Comparison of ENCODE assay signal across 15 mouse cellular contexts in the genomic region with DNA sequence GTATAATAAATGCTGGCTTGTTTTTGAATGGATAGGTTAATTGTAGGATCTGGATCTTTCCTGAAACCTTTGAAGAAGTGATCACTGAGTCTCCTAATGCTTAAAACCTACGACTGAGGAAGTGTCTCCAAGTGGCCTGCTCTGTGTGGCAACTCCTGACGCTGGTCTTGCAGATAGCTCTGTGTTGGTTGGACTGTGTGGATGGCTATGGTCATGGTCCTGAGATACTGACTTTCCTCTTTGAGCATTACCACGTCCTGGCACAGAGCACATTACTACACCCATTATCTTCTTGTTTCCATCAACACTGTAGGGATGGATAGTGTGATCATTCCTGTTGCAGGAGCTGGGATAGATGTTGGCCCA. TPM values are rescaled to one million over a fixed set of nuclear protein-coding genes. Genes with fewer than 3 reads are reported as not detected.
DNase-seq lines count a peak whose midpoint lies in the region; ATAC-seq and TF ChIP-seq lines count a peak whose summit lies in the region.
"Had no signal": no experiment of that assay in that cellular context is flagged by ENCODE, and none has a peak within 500 bp of the region (broad histone marks: within the 10 kb centered on the region; RNA-seq: fewer than 3 reads in every experiment).

No protein-coding gene starts in this region.

- WGBS in hindbrain, embryonic 12.5 days, result 71% methylated on average over 3 of the region's 3 CpGs
- 70% methylated on average over 3 of the region's 3 CpGs for WGBS in hindbrain, embryonic 13.5 days
- 76% methylated on average over 3 of the region's 3 CpGs for whole genome bisulfite sequencing in neural tube, embryonic 14.5 days
- 46% methylated on average over 3 of the region's 3 CpGs for WGBS in liver, embryonic 14.5 days (ENCODE audit: insufficient replicate concordance)
- 64% methylated on average over 3 of the region's 3 CpGs for WGBS in stomach, postnatal 0 days

- H3K4me3 ChIP-seq in hindbrain, embryonic 12.5 days, result no peak overlapping the region
- H3K4me3 ChIP-seq in hindbrain, embryonic 13.5 days, result no peak overlapping the region
- H3K4me3 ChIP-seq in neural tube, embryonic 14.5 days (ENCODE audit: low read depth, low read length), result no peak overlapping the region
- H3K4me3 ChIP-seq in liver, embryonic 14.5 days (ENCODE audit: insufficient read depth in 1 of 2, low read depth in 2 of 2, low read length in 2 of 2), result no peak overlapping the region
- no peak overlapping the region for H3K4me3 ChIP-seq in stomach, postnatal 0 days (ENCODE audit: low read depth, low read length)
- H3K4me3 ChIP-seq: erythroblast, embryonic 14.5 days; midbrain, embryonic 13.5 days; neural tube, embryonic 12.5 days had no signal

- no peak for DNase-seq in neural tube, embryonic 10.5 days (ENCODE audit: extremely low spot score, low spot score)
- peak in 2 of 3 experiments; percentile 44 to 45 for DNase-seq in liver, embryonic 14.5 days (ENCODE audit: low read depth in 3 of 3, low spot score in 3 of 3)
- DNase-seq in stomach, postnatal 0 days (ENCODE audit: low spot score), result no peak
- DNase-seq in gastrocnemius, postnatal 4 days (ENCODE audit: low spot score in 2 of 2), result no peak
- DNase-seq in urinary bladder, postnatal 10 days (ENCODE audit: low spot score), result no peak
- DNase-seq: heart, postnatal 10 days; left cerebral cortex, postnatal 4 days; thymus, postnatal 36 days had no signal

- TF ChIP-seq CTCF in liver, embryonic 14.5 days (IDR thresholded peaks at IDR 0.05; ENCODE audit: low read depth), result no peak
- TF ChIP-seq CTCF in stomach, postnatal 0 days (IDR thresholded peaks at IDR 0.05; ENCODE audit: low read depth), result no peak

- H3K36me3 ChIP-seq in hindbrain, embryonic 12.5 days, result peaks cover 18% of the 10 kb centered on the region
- peaks cover 37% of the 10 kb centered on the region for H3K36me3 ChIP-seq in hindbrain, embryonic 13.5 days
- peaks cover 8% of the 10 kb centered on the region; the same call in 1 of the 2 replicates for H3K36me3 ChIP-seq in neural tube, embryonic 14.5 days (ENCODE audit: control insufficient read depth, insufficient read depth, low read length)
- H3K36me3 ChIP-seq in liver, embryonic 14.5 days (replicated peaks; ENCODE audit: control insufficient read depth, insufficient read depth, low read depth), result no peaks in the 10 kb centered on the region; the same call in 1 of the 2 replicates
- H3K36me3 ChIP-seq in stomach, postnatal 0 days (ENCODE audit: control insufficient read depth, insufficient read depth, low read length), result peaks cover 3% of the 10 kb centered on the region; the same call in 1 of the 2 replicates

- no peaks in the 10 kb centered on the region for H3K9me3 ChIP-seq in hindbrain, embryonic 12.5 days (replicated peaks)
- H3K9me3 ChIP-seq in hindbrain, embryonic 13.5 days, result no peaks in the 10 kb centered on the region
- H3K9me3 ChIP-seq in neural tube, embryonic 14.5 days (ENCODE audit: control insufficient read depth, low read length), result no peaks in the 10 kb centered on the region
- H3K9me3 ChIP-seq in liver, embryonic 14.5 days (ENCODE audit: control insufficient read depth, low read length), result no peaks in the 10 kb centered on the region
- no peaks in the 10 kb centered on the region for H3K9me3 ChIP-seq in stomach, postnatal 0 days (ENCODE audit: control insufficient read depth, low read length)
- H3K9me3 ChIP-seq: midbrain, embryonic 13.5 days; neural tube, embryonic 12.5 days had no signal

- no peak for TF ChIP-seq EP300 in liver, embryonic 14.5 days (IDR thresholded peaks at IDR 0.05; ENCODE audit: low read depth)
- no peak for TF ChIP-seq EP300 in stomach, postnatal 0 days (optimal IDR thresholded peaks at IDR 0.05)

- 0 out of 2 replicates have a peak, but pooled peaks cover 6% of the 10 kb centered on the region for H3K4me1 ChIP-seq in hindbrain, embryonic 12.5 days
- H3K4me1 ChIP-seq in hindbrain, embryonic 13.5 days (replicated peaks), result peaks cover 11% of the 10 kb centered on the region; the same call in 1 of the 2 replicates
- peaks cover 5% of the 10 kb centered on the region; the same call in 1 of the 2 replicates for H3K4me1 ChIP-seq in neural tube, embryonic 14.5 days (ENCODE audit: control insufficient read depth, insufficient read depth, low read length)
- H3K4me1 ChIP-seq in liver, embryonic 14.5 days (replicated peaks; ENCODE audit: control insufficient read depth in 2 of 2, insufficient read depth in 2 of 2, low read length in 1 of 2), result peaks cover 0 to 21% of the 10 kb centered on the region in 2 experiments; a peak in 2 of 4 replicates
- no peaks in the 10 kb centered on the region for H3K4me1 ChIP-seq in stomach, postnatal 0 days (replicated peaks; ENCODE audit: control insufficient read depth, insufficient read depth)
- H3K4me1 ChIP-seq: midbrain, embryonic 13.5 days had no signal

- peak overlapping the region; percentile 12; the same call in 1 of the 2 replicates for H3K27ac ChIP-seq in hindbrain, embryonic 12.5 days
- no peak overlapping the region; the same call in 1 of the 2 replicates for H3K27ac ChIP-seq in hindbrain, embryonic 13.5 days
- peak overlapping the region; percentile 39; the same call in 1 of the 2 replicates for H3K27ac ChIP-seq in neural tube, embryonic 14.5 days (ENCODE audit: low read depth, low read length)
- H3K27ac ChIP-seq in liver, embryonic 14.5 days, result no peak overlapping the region
- H3K27ac ChIP-seq in stomach, postnatal 0 days (replicated peaks), result no peak overlapping the region
- H3K27ac ChIP-seq: midbrain, embryonic 13.5 days; neural tube, embryonic 12.5 days had no signal

- no peaks in the 10 kb centered on the region for H3K27me3 ChIP-seq in hindbrain, embryonic 12.5 days
- H3K27me3 ChIP-seq in hindbrain, embryonic 13.5 days, result no peaks in the 10 kb centered on the region
- no peaks in the 10 kb centered on the region for H3K27me3 ChIP-seq in neural tube, embryonic 14.5 days (ENCODE audit: control insufficient read depth, insufficient read depth, low read length)
- H3K27me3 ChIP-seq in liver, embryonic 14.5 days (ENCODE audit: control insufficient read depth, insufficient read depth, low read length), result no peaks in the 10 kb centered on the region
- no peaks in the 10 kb centered on the region for H3K27me3 ChIP-seq in stomach, postnatal 0 days (ENCODE audit: control insufficient read depth, insufficient read depth, low read length)
- H3K27me3 ChIP-seq: CH12.LX; midbrain, embryonic 13.5 days; neural tube, embryonic 12.5 days had no signal

- H3K4me2 ChIP-seq in hindbrain, embryonic 12.5 days (replicated peaks), result no peak overlapping the region
- no peak overlapping the region for H3K4me2 ChIP-seq in hindbrain, embryonic 13.5 days
- no peak overlapping the region for H3K4me2 ChIP-seq in neural tube, embryonic 14.5 days (ENCODE audit: low read depth, low read length)
- H3K4me2 ChIP-seq in liver, embryonic 14.5 days (ENCODE audit: low read depth), result no peak overlapping the region
- no peak overlapping the region for H3K4me2 ChIP-seq in stomach, postnatal 0 days (replicated peaks; ENCODE audit: low read depth)
- H3K4me2 ChIP-seq: midbrain, embryonic 13.5 days; neural tube, embryonic 12.5 days had no signal

- H3K9ac ChIP-seq in hindbrain, embryonic 12.5 days, result no peak overlapping the region
- no peak overlapping the region for H3K9ac ChIP-seq in hindbrain, embryonic 13.5 days
- H3K9ac ChIP-seq in neural tube, embryonic 14.5 days (replicated peaks; ENCODE audit: low read depth, low read length), result no peak overlapping the region
- H3K9ac ChIP-seq in liver, embryonic 14.5 days (replicated peaks), result no peak overlapping the region
- no peak overlapping the region for H3K9ac ChIP-seq in stomach, postnatal 0 days (ENCODE audit: low read length)
- H3K9ac ChIP-seq: midbrain, embryonic 13.5 days; neural tube, embryonic 12.5 days had no signal

- no peak for ATAC-seq in hindbrain, embryonic 12.5 days (ENCODE audit: low FRiP score)
- no peak for ATAC-seq in hindbrain, embryonic 13.5 days (ENCODE audit: low FRiP score)
- ATAC-seq in neural tube, embryonic 14.5 days (ENCODE audit: low read depth), result no peak
- peak; percentile 11; the same call in 1 of the 2 replicates for ATAC-seq in liver, embryonic 14.5 days (ENCODE audit: insufficient read depth)
- peak; percentile 32; the same call in 1 of the 2 replicates for ATAC-seq in stomach, postnatal 0 days (ENCODE audit: low FRiP score, low TSS enrichment)

RNA-seq across cellular contexts. Expression of a gene that starts 13.5 kb away (rescaled TPM):
- 25.9 and 28.2 TPM in 2 replicates for polyA plus RNA-seq in hindbrain, embryonic 12.5 days (2016; fragmentation: Nextera tagmentation; extraction: Ambion mirVana)
- polyA plus RNA-seq in hindbrain, embryonic 13.5 days (2015; fragmentation: Nextera tagmentation; extraction: Ambion mirVana), result 36.1 and 38.3 TPM in 2 replicates
- 58.6 and 62.0 TPM in 2 replicates for polyA plus RNA-seq in neural tube, embryonic 14.5 days (2014; fragmentation: Nextera tagmentation; extraction: Ambion mirVana)
- polyA plus RNA-seq in liver, embryonic 14.5 days (2012; rRNA removed), result 9.4 and 11.2 TPM in 2 replicates
- 8.8 and 9.1 TPM in 2 replicates for polyA plus RNA-seq in liver, embryonic 14.5 days (2014; fragmentation: Nextera tagmentation; extraction: Ambion mirVana)
- 10.4 and 11.1 TPM in 2 replicates for polyA plus RNA-seq in stomach, postnatal 0 days (2015; fragmentation: Nextera tagmentation; extraction: Ambion mirVana)
- total RNA-seq in gastrocnemius, postnatal 4 days (2021), result 10 to 100 TPM; 18.5 to 18.6 TPM

RNA-seq across cellular contexts. Expression of a gene that starts 54.1 kb away (rescaled TPM):
- polyA plus RNA-seq in hindbrain, embryonic 12.5 days (2016; fragmentation: Nextera tagmentation; extraction: Ambion mirVana), result 3.1 and 3.4 TPM in 2 replicates
- polyA plus RNA-seq in hindbrain, embryonic 13.5 days (2015; fragmentation: Nextera tagmentation; extraction: Ambion mirVana), result 2.0 and 2.6 TPM in 2 replicates
- polyA plus RNA-seq in neural tube, embryonic 14.5 days (2014; fragmentation: Nextera tagmentation; extraction: Ambion mirVana), result 1.8 and 2.7 TPM in 2 replicates
- polyA plus RNA-seq in liver, embryonic 14.5 days (2012; rRNA removed), result 1.2 and 1.9 TPM in 2 replicates
- 1.2 TPM in 2 replicates for polyA plus RNA-seq in liver, embryonic 14.5 days (2014; fragmentation: Nextera tagmentation; extraction: Ambion mirVana)
- 3.1 and 5.1 TPM in 2 replicates for polyA plus RNA-seq in stomach, postnatal 0 days (2015; fragmentation: Nextera tagmentation; extraction: Ambion mirVana)
- total RNA-seq in gastrocnemius, postnatal 4 days (2021), result 10 to 100 TPM; 20.4 to 25.6 TPM
- polyA plus RNA-seq: erythroblast, embryonic 14.5 days had no signal

Comparison
In these comparisons a context has a peak if more than half of its experiments do, and no peak if none do; other contexts are left out.
1. H3K27ac ChIP-seq: peak in hindbrain, embryonic 12.5 days (single experiment) and neural tube, embryonic 14.5 days (single experiment); none in hindbrain, embryonic 13.5 days (single experiment), liver, embryonic 14.5 days (single experiment) and stomach, postnatal 0 days (single experiment).
2. ATAC-seq: peak in liver, embryonic 14.5 days (single experiment) and stomach, postnatal 0 days (single experiment); none in hindbrain, embryonic 12.5 days (single experiment), hindbrain, embryonic 13.5 days (single experiment) and neural tube, embryonic 14.5 days (single experiment).
3. DNase-seq: peak in liver, embryonic 14.5 days (2 of 3); none in neural tube, embryonic 10.5 days (single experiment), stomach, postnatal 0 days (single experiment), gastrocnemius, postnatal 4 days (0 of 2) and urinary bladder, postnatal 10 days (single experiment).